Mouse (Mus musculus): ENCODE measurements around the gene Cd1d1.

The Cd1d1 gene

DNA sequence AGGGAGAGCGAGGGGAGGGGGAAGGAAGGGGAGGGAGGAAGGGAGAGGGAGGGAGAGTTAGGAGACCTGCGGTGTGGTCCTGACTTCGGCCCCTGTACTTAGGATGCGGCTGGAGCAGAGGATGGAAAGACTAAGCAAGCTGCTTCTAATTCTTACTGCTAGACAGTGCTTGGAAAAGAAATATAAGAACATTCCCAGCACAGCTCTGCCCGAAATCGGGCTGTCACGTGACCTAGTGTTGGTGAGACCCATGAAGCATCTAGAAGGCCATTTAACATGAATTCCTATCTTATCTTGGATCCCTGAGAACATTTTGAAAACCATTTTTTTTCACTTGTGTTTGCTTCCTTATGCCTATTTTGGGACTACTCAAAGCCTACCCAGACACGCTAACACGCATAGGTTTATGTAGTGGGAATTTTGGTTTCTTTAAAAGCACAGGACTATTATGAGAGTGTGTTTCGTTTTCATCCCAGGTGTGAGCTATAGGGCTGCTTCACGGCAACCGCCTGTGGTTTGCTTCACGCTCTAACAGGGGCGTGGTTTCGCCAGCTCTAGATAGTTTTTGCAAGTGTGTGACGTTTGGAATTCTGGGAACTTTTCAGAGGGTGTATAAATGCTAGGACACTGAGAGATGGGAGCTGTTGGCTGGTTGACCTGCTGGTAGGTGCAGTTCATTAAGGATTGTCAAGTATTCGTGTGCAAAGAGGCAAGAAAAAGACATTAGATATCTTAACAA, 38.4 kb downstream of the Cd1d1 start:
- DNase-seq = peak; percentile 60 to 72

DNA sequence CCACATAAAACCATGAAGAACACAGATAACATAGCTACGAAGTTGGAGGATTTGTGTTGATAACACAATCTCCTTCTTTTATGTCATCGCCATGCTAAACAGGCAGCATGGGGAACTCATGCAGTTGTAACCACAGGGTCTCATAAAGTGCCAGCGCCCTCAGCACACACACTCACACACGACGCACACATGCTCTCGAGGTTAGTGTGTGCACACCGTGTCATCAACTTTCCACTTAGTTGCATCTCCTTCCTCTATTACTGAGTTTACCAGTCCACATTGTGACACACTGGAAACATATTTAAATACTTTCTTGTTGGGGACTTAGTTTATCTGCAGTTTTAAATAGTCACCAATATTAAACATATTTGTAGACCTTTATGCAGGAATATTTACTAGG, 40.2 kb downstream of the Cd1d1 start:
- no peak for DNase-seq

DNA sequence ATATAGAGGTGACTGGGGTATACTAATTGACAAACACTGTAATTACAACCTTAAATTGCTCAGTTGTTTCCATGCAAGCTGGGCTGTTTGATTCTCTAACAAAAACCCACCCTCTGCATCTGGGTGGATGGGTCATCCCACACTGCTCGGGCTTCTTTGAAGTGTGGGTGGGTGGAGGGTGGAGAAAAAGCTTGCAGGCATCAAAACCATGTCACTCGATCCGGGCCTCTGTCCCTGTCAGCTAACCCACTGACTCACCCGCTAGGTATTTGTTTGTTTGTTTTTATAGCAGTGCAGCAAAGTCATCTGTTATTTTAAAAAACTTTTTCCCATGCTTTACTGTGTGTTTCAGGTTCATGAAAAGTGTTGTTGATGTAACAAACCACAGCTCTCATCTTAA, 43.9 kb downstream of the Cd1d1 start:
- DNase-seq = no peak

DNA sequence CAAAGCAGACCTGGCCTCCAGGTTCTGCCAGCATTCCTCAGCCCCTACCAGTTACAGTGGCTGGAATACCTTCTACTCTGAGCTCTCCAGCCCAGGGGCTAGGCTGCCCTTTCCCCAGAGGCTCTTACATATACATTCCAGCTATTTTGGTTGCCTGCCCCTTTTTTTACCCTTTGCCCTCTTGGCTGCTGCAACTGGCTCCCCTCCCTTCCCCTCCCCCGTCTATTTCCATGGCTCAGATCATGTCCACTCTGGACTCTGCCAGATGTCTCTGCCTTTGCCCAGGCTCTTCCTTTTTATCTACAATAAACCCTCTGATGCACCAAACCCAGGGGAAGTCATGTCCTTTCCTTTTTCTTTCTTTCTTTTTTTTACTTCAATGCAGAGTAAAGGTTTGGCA, 44.7 kb downstream of the Cd1d1 start:
- DNase-seq = no peak

DNA sequence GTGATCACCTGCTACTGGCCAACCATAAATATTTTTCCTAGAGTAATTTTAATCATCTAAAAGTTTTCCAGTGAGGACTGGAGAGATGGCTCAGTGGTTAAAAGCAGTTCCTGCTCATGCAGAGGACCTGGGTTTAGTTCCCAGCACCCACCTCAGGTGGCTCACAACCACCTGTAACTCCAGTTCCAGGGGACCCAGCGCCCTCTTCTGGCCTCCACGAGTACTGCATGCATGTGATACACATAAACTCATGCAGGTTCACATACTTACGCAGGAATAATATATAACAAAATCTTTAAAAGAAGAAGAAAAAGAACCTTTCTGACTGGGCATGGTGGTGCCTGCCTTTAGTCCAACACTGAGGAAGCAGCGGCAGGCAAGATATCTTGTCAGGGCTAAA, 45.4 kb downstream of the Cd1d1 start:
- no peak for DNase-seq

DNA sequence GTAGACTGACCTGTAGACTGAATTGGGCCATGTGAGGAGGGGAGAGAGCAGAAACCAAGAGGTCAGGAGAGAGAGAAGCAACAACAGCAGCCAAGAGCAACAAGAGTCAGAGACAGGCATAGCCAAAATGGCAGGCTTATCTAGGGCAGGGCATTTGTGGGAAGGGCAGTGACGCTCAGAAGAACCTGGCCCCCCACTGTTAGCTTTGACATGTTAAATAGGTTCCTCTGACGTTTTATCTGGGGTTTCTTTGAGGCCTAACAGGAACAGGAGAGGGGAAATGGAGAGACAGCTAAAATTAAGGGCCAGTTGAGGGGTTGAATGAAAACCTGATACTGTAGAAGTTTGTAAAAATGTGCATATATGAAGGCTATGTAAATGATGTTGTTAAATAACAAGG, 48.6 kb downstream of the Cd1d1 start:
- no peak for DNase-seq

Measured in thymus, postnatal 36 days (tissue).